Mouse (Mus musculus): ENCODE measurements around the gene Cnn2. TPM values are rescaled to one million over a fixed set of nuclear protein-coding genes. Genes with fewer than 3 reads are reported as not detected.
"Not testable (repeated sequence)": the region's sequence is repeated elsewhere in the genome, so short reads cannot be mapped to it uniquely, and the experiment has no call there.

The Cnn2 gene
- total RNA-seq, 2 experiments from 2014 or later: 20.1 to 26.3 TPM

- no peak for ATAC-seq (replicated peaks; ENCODE audit: low FRiP score, poor library complexity, severe bottlenecking)
These were observed 42.4 kb downstream of the Cnn2 start for GRCm38 (mm10) chr10:80030736-80031135.

- no peak for ATAC-seq (replicated peaks; ENCODE audit: low FRiP score, poor library complexity, severe bottlenecking)
These were observed 44.6 kb downstream of the Cnn2 start for GRCm38 (mm10) chr10:80032799-80033480.

DNA sequence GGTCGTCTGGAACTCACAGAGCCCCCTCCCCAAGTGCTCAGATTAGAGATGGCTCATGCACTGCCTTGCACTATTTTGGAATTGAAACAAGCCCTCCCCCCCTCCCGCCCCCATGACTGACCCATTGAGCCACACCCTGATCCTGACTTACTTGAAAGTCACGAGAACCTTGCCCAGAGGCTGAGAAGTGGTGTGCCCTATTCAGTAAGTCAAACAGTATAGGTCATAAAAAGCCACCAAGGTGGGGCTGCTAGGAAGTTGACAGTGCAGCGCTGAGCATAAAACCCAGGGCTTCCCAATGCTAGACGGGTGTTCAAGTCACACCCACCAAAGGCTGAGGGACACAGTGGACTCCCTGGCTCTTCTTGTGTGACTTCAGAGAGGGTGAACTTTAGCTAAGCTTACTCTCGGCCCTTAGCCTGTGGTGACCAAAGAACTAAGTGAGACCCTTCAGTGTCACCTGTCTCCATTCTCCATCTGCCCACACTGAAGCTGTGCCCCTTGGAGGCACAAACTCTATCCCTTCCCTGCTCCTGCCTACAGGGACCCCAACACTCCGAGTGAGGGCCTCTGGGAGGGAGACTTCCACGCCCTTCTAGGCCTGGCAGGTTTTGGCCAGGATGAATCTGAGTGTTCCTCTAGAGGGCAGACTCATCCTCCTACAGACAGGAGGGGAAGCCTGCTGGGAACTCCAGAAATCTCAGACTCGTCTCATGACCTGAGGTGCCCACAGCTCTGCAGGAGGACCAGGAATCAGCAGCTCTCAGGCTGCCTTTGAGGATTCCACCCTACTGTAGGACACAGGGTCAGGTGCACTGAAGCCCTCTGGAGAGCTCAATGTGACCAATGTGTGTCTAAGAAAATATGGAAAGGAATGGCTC, 45.4 kb downstream of the Cnn2 start:
- ATAC-seq (replicated peaks; ENCODE audit: low FRiP score, poor library complexity, severe bottlenecking): peak; percentile 49

GRCm38 (mm10) chr10:80035148-80035547, 46.8 kb downstream of the Cnn2 start:
- no peak for ATAC-seq (replicated peaks; ENCODE audit: low FRiP score, poor library complexity, severe bottlenecking)

DNA sequence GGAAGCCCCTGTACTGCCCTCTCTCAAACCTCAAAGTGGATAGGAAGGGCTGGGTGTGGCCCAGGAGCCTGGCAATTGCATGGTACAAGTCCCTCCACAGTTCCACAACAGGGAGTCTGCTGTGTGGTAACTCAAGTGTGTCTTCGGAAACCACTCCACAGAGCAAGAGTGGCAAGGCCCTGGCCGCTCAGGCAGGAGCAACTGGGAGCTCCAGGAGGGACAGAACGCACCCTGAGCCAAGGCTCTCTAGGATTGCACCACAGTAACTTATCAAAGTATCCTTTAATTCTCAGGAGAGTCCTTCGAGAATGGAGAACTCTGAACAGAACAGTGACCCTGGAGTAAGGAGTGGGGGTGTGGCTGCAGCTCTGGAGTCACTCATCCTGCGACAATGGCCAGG, 47.3 kb downstream of the Cnn2 start:
- ATAC-seq (replicated peaks; ENCODE audit: low FRiP score, poor library complexity, severe bottlenecking): no peak

- ATAC-seq (replicated peaks; ENCODE audit: low FRiP score, poor library complexity, severe bottlenecking): no peak
These were observed 48.4 kb downstream of the Cnn2 start for GRCm38 (mm10) chr10:80036832-80037231.

DNA sequence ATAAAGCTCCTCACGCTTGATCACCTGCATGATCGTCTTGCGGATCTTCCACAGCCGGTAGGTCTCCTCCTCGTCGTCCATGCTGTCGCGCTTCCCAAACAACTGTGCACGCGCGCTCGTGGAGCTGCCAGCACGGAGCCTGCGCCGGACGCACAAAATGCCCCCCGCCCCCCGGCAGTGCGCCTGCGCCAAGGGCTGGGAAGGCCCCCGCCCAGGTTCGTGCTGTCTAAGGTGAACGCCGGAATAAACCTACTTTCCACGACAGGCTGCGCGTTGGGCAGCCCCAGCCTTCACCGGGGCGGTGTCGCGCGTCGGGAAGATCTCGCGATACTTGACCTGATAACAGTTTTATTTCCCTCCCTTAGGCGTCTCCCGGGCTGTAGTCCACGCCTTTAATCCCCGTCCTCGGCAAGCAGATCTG, 51.2 kb downstream of the Cnn2 start, which contains the start of gene Polr2e:
Gene Polr2e, minus strand, starts transcription at position 237 of the 421 bp plus-strand sequence.
- ATAC-seq (replicated peaks; ENCODE audit: low FRiP score, poor library complexity, severe bottlenecking): peak; percentile 94

DNA sequence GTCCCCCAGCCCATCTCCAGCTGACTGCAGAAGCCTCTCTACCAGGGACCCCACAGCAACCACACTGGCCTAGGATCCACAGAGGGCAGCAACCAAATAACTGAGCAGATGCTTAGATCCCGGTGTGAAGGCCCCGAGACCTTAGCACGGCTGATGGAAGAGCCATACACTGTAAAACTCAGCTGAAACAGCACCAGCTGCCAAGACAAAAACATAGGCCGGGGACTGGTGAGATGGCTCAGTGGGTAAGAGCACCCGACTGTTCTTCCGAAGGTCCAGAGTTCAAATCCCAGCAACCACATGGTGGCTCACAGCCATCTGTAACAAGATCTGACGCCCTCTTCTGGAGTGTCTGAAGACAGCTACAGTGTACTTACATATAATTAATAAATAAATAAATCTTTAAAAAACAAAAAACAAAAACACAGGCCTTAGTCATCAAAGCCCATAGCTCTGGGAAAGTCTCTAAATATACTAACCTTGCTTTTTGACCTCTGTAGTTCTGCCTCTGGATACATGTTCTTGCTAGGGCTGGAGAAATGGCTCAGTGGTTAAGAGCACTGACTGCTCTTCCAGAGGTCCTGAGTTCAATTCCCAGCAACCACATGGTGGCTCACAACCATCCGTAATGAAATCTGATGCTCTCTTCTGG, 53.2 kb downstream of the Cnn2 start:
- ATAC-seq (replicated peaks; ENCODE audit: low FRiP score, poor library complexity, severe bottlenecking): not testable (repeated sequence)

DNA sequence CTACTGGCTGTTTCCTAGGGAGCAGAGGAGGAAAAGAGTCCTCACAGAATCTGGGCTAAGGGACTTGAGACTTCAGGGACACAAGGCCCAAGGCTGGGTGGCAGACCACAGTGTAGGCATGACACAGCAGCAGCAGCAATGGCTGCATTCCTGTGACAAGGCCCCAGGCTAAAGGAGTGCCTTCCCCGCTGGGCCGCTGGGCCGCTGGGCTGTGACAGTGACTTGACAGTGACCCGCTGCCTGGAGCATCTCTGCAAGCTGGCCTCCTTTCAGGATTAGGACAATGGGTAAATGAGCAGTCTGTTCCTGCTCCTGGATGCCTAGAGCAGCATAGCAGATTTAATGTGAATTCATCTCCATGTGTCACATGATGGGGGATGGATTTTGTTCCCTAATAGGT, 55.7 kb downstream of the Cnn2 start:
- ATAC-seq (replicated peaks; ENCODE audit: low FRiP score, poor library complexity, severe bottlenecking): no peak

GRCm38 (mm10) chr10:80045364-80045763, 57.0 kb downstream of the Cnn2 start:
- not testable (repeated sequence) for ATAC-seq (replicated peaks; ENCODE audit: low FRiP score, poor library complexity, severe bottlenecking)

Other genes with a start within 250 kb of the Cnn2 start
Only the 30 nearest of the 33 such genes appear.
- 40.0 and 58.7 TPM in 2 replicates for gene Rnf126, start 221.6 kb upstream of the Cnn2 start, total RNA-seq (2015; ENCODE audit: low replicate concordance)
- 18.3 and 19.4 TPM in 2 replicates for gene Rnf126, start 221.6 kb upstream of the Cnn2 start, total RNA-seq (2017; ENCODE audit: low replicate concordance)
- 5.4 TPM in 1 of 2 replicates, not detected in the other for gene Fstl3, start 211.3 kb upstream of the Cnn2 start, total RNA-seq (2015; ENCODE audit: low replicate concordance)
- gene Fstl3, start 211.3 kb upstream of the Cnn2 start, total RNA-seq (2017; ENCODE audit: low replicate concordance): 0.38 and 1.3 TPM in 2 replicates
- gene Prss57, start 197.6 kb upstream of the Cnn2 start, total RNA-seq (2015; ENCODE audit: low replicate concordance): 25.6 and 44.0 TPM in 2 replicates
- gene Prss57, start 197.6 kb upstream of the Cnn2 start, total RNA-seq (2017; ENCODE audit: low replicate concordance): 1.1 and 6.5 TPM in 2 replicates
- 8.8 and 16.2 TPM in 2 replicates for gene Palm, start 195.0 kb upstream of the Cnn2 start, total RNA-seq (2015; ENCODE audit: low replicate concordance)
- 2.0 and 9.2 TPM in 2 replicates for gene Palm, start 195.0 kb upstream of the Cnn2 start, total RNA-seq (2017; ENCODE audit: low replicate concordance)
- not detected in 2 replicates for gene Misp, start 167.6 kb upstream of the Cnn2 start, total RNA-seq (2015; ENCODE audit: low replicate concordance)
- not detected in 2 replicates for gene Misp, start 167.6 kb upstream of the Cnn2 start, total RNA-seq (2017; ENCODE audit: low replicate concordance)
- 134 and 185 TPM in 2 replicates for gene Ptbp1, start 134.2 kb upstream of the Cnn2 start, total RNA-seq (2015; ENCODE audit: low replicate concordance)
- 89.3 and 94.7 TPM in 2 replicates for gene Ptbp1, start 134.2 kb upstream of the Cnn2 start, total RNA-seq (2017; ENCODE audit: low replicate concordance)
- 247 and 296 TPM in 2 replicates for gene Prtn3, start 114.1 kb upstream of the Cnn2 start, total RNA-seq (2015; ENCODE audit: low replicate concordance)
- 52.3 and 54.7 TPM in 2 replicates for gene Prtn3, start 114.1 kb upstream of the Cnn2 start, total RNA-seq (2017; ENCODE audit: low replicate concordance)
- gene Plppr3, start 114.0 kb upstream of the Cnn2 start, total RNA-seq (2015; ENCODE audit: low replicate concordance): 0.84 TPM in 1 of 2 replicates, not detected in the other
- gene Plppr3, start 114.0 kb upstream of the Cnn2 start, total RNA-seq (2017; ENCODE audit: low replicate concordance): 0.83 and 1.7 TPM in 2 replicates
- gene Elane, start 102.3 kb upstream of the Cnn2 start, total RNA-seq (2015; ENCODE audit: low replicate concordance): 613 and 617 TPM in 2 replicates
- gene Elane, start 102.3 kb upstream of the Cnn2 start, total RNA-seq (2017; ENCODE audit: low replicate concordance): 146 and 166 TPM in 2 replicates
- gene Cfd, start 97.7 kb upstream of the Cnn2 start, total RNA-seq (2015; ENCODE audit: low replicate concordance): not detected in 2 replicates
- gene Cfd, start 97.7 kb upstream of the Cnn2 start, total RNA-seq (2017; ENCODE audit: low replicate concordance): not detected in 2 replicates
- gene Med16, start 79.7 kb upstream of the Cnn2 start, total RNA-seq (2015; ENCODE audit: low replicate concordance): 5.9 and 17.7 TPM in 2 replicates
- gene Med16, start 79.7 kb upstream of the Cnn2 start, total RNA-seq (2017; ENCODE audit: low replicate concordance): 8.0 and 9.1 TPM in 2 replicates
- gene Gm26602, start 77.7 kb upstream of the Cnn2 start, total RNA-seq (2015; ENCODE audit: low replicate concordance): not detected in 2 replicates
- 22.8 TPM in 1 of 2 replicates, not detected in the other for gene Gm26602, start 77.7 kb upstream of the Cnn2 start, total RNA-seq (2017; ENCODE audit: low replicate concordance)
- not detected in 2 replicates for gene Kiss1r, start 71.6 kb upstream of the Cnn2 start, total RNA-seq (2015; ENCODE audit: low replicate concordance)
- not detected in 2 replicates for gene Kiss1r, start 71.6 kb upstream of the Cnn2 start, total RNA-seq (2017; ENCODE audit: low replicate concordance)
- gene R3hdm4, start 67.4 kb upstream of the Cnn2 start, total RNA-seq (2015; ENCODE audit: low replicate concordance): 60.2 and 65.4 TPM in 2 replicates
- 37.4 and 45.8 TPM in 2 replicates for gene R3hdm4, start 67.4 kb upstream of the Cnn2 start, total RNA-seq (2017; ENCODE audit: low replicate concordance)
- gene Arid3a, start 61.5 kb upstream of the Cnn2 start, total RNA-seq (2015; ENCODE audit: low replicate concordance): 4.2 and 9.7 TPM in 2 replicates
- 4.8 and 8.6 TPM in 2 replicates for gene Arid3a, start 61.5 kb upstream of the Cnn2 start, total RNA-seq (2017; ENCODE audit: low replicate concordance)
- gene Wdr18, start 28.4 kb upstream of the Cnn2 start, total RNA-seq (2015; ENCODE audit: low replicate concordance): 4.0 and 10.1 TPM in 2 replicates
- gene Wdr18, start 28.4 kb upstream of the Cnn2 start, total RNA-seq (2017; ENCODE audit: low replicate concordance): 0.98 and 4.6 TPM in 2 replicates
- not detected in 2 replicates for gene Grin3b, start 17.9 kb upstream of the Cnn2 start, total RNA-seq (2015; ENCODE audit: low replicate concordance)
- not detected in 2 replicates for gene Grin3b, start 17.9 kb upstream of the Cnn2 start, total RNA-seq (2017; ENCODE audit: low replicate concordance)
- gene Tmem259, start 4.3 kb upstream of the Cnn2 start, total RNA-seq (2015; ENCODE audit: low replicate concordance): 57.0 and 78.9 TPM in 2 replicates
- gene Tmem259, start 4.3 kb upstream of the Cnn2 start, total RNA-seq (2017; ENCODE audit: low replicate concordance): 49.2 and 51.1 TPM in 2 replicates
- 44.0 and 58.4 TPM in 2 replicates for gene Abca7, start 7.9 kb downstream of the Cnn2 start, total RNA-seq (2015; ENCODE audit: low replicate concordance)
- 58.6 and 71.8 TPM in 2 replicates for gene Abca7, start 7.9 kb downstream of the Cnn2 start, total RNA-seq (2017; ENCODE audit: low replicate concordance)
- 23.4 and 23.9 TPM in 2 replicates for gene Arhgap45, start 28.1 kb downstream of the Cnn2 start, total RNA-seq (2015; ENCODE audit: low replicate concordance)
- 16.0 and 28.8 TPM in 2 replicates for gene Arhgap45, start 28.1 kb downstream of the Cnn2 start, total RNA-seq (2017; ENCODE audit: low replicate concordance)
- gene Polr2e, start 51.2 kb downstream of the Cnn2 start, total RNA-seq (2015; ENCODE audit: low replicate concordance): 18.4 and 20.5 TPM in 2 replicates
- 14.6 and 28.4 TPM in 2 replicates for gene Polr2e, start 51.2 kb downstream of the Cnn2 start, total RNA-seq (2017; ENCODE audit: low replicate concordance)
- 371 and 490 TPM in 2 replicates for gene Gpx4, start 58.6 kb downstream of the Cnn2 start, total RNA-seq (2015; ENCODE audit: low replicate concordance)
- gene Gpx4, start 58.6 kb downstream of the Cnn2 start, total RNA-seq (2017; ENCODE audit: low replicate concordance): 239 and 372 TPM in 2 replicates
- gene Sbno2, start 117.0 kb downstream of the Cnn2 start, total RNA-seq (2015; ENCODE audit: low replicate concordance): 19.5 and 21.8 TPM in 2 replicates
- 34.3 and 36.1 TPM in 2 replicates for gene Sbno2, start 117.0 kb downstream of the Cnn2 start, total RNA-seq (2017; ENCODE audit: low replicate concordance)
- gene Stk11, start 127.2 kb downstream of the Cnn2 start, total RNA-seq (2015; ENCODE audit: low replicate concordance): 224 and 296 TPM in 2 replicates
- 440 and 520 TPM in 2 replicates for gene Stk11, start 127.2 kb downstream of the Cnn2 start, total RNA-seq (2017; ENCODE audit: low replicate concordance)
- gene Atp5d, start 150.0 kb downstream of the Cnn2 start, total RNA-seq (2015; ENCODE audit: low replicate concordance): 89.3 and 94.8 TPM in 2 replicates
- 19.4 and 39.9 TPM in 2 replicates for gene Atp5d, start 150.0 kb downstream of the Cnn2 start, total RNA-seq (2017; ENCODE audit: low replicate concordance)
- not detected in 2 replicates for gene Cbarp, start 152.3 kb downstream of the Cnn2 start, total RNA-seq (2015; ENCODE audit: low replicate concordance)
- gene Cbarp, start 152.3 kb downstream of the Cnn2 start, total RNA-seq (2017; ENCODE audit: low replicate concordance): not detected in 2 replicates
- 20.1 and 23.8 TPM in 2 replicates for gene Midn, start 159.7 kb downstream of the Cnn2 start, total RNA-seq (2015; ENCODE audit: low replicate concordance)
- gene Midn, start 159.7 kb downstream of the Cnn2 start, total RNA-seq (2017; ENCODE audit: low replicate concordance): 12.5 and 18.2 TPM in 2 replicates
- 10.1 and 19.7 TPM in 2 replicates for gene Cirbp, start 177.4 kb downstream of the Cnn2 start, total RNA-seq (2015; ENCODE audit: low replicate concordance)
- 33.5 and 39.6 TPM in 2 replicates for gene Cirbp, start 177.4 kb downstream of the Cnn2 start, total RNA-seq (2017; ENCODE audit: low replicate concordance)
- gene 1600002K03Rik, start 184.4 kb downstream of the Cnn2 start, total RNA-seq (2015; ENCODE audit: low replicate concordance): not detected in 2 replicates
- not detected in 2 replicates for gene 1600002K03Rik, start 184.4 kb downstream of the Cnn2 start, total RNA-seq (2017; ENCODE audit: low replicate concordance)
- not detected in 2 replicates for gene Efna2, start 190.9 kb downstream of the Cnn2 start, total RNA-seq (2015; ENCODE audit: low replicate concordance)
- gene Efna2, start 190.9 kb downstream of the Cnn2 start, total RNA-seq (2017; ENCODE audit: low replicate concordance): not detected in 2 replicates

Data from erythroid progenitor cell, adult 5-6 weeks (primary cell).